Mouse (Mus musculus): ENCODE results near the gene Prkar1a.

DNA sequence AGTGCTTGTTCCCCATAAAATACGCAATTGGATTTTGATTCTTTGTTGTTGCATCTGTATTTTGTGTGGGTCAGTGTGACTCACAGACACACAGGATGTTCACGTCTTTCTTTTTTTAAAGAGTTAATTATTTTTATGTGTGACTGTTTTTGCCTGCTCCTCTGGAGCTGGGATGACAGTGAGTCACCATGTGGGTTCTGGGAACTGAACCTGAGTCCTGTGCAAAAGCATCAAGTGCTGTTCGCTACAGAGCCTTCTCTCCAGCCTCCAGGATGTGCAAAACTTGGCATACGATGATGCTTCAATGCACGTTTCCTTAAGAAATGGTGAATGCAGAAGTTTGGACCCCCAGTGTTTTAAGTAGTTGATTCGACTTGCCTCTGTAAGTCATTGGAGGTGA is 5.4 kb downstream of the Prkar1a start:
- TF ChIP-seq POLR2A (IDR thresholded peaks at IDR 0.05; ENCODE audit: insufficient read length, low read depth): no peak
- TF ChIP-seq E2F4 (IDR thresholded peaks at IDR 0.05; ENCODE audit: insufficient read depth): no peak
